Mouse (Mus musculus): Measurements from ENCODE around the gene Dpm2. TPM values are rescaled to one million over a fixed set of nuclear protein-coding genes. Genes with fewer than 3 reads are reported as not detected.

The Dpm2 gene
- polyA plus RNA-seq (2015; fragmentation: Nextera tagmentation; extraction: Ambion mirVana) = 62.0 and 71.0 TPM in 2 replicates

GRCm38 (mm10) chr2:32570698-32571494 is at the start of gene Dpm2:
Gene Dpm2, plus strand, starts transcription at chr2:32570858.
- under 1% methylated on average over 36 of the region's 36 CpGs for WGBS
- Histone ChIP-seq H3K4me3 (peak within 1 kb of the TSS; percentile 74), H3K4me2 (peak within 1 kb of the TSS; percentile 78), H3K27me3 (peaks cover 8% of the 10 kb centered on the region; the same call in 1 of the 2 replicates), H3K4me1 (replicated peaks) (peaks cover 39% of the 10 kb centered on the region), H3K36me3 (peaks cover 17% of the 10 kb centered on the region; the same call in 1 of the 2 replicates), H3K27ac (peak within 1 kb of the TSS; percentile 50), H3K9ac (peak within 1 kb of the TSS; percentile 69), H3K9me3 (replicated peaks) (no peaks in the 10 kb centered on the region)
- ATAC-seq (replicated peaks; ENCODE audit: insufficient number of reproducible peaks, insufficient read depth, low FRiP score, low read depth) = peak; percentile 68

- Histone ChIP-seq H3K27me3 (no peaks in the 10 kb centered on the region), H3K27ac (no peak overlapping the region), H3K9me3 (replicated peaks) (no peaks in the 10 kb centered on the region), H3K36me3 (no peaks in the 10 kb centered on the region), H3K4me2 (no peak overlapping the region), H3K9ac (no peak overlapping the region), H3K4me3 (no peak overlapping the region), H3K4me1 (replicated peaks) (no peaks in the 10 kb centered on the region)
- no peak for ATAC-seq (replicated peaks; ENCODE audit: insufficient number of reproducible peaks, insufficient read depth, low FRiP score, low read depth)
- 83% methylated on average over 13 of the region's 13 CpGs for WGBS
Observed at GRCm38 (mm10) chr2:32524536-32525031, 46.1 kb upstream of the Dpm2 start.

GRCm38 (mm10) chr2:32525816-32526215 is 44.8 kb upstream of the Dpm2 start:
- Histone ChIP-seq H3K9me3 (replicated peaks) (no peaks in the 10 kb centered on the region), H3K4me3 (no peak overlapping the region), H3K4me1 (replicated peaks) (no peaks in the 10 kb centered on the region), H3K4me2 (no peak overlapping the region), H3K9ac (no peak overlapping the region), H3K36me3 (no peaks in the 10 kb centered on the region), H3K27me3 (no peaks in the 10 kb centered on the region), H3K27ac (no peak overlapping the region)
- 83% methylated on average over 12 of the region's 12 CpGs for WGBS
- ATAC-seq (replicated peaks; ENCODE audit: insufficient number of reproducible peaks, insufficient read depth, low FRiP score, low read depth) = no peak

GRCm38 (mm10) chr2:32527468-32527966 is 43.1 kb upstream of the Dpm2 start:
- Histone ChIP-seq H3K4me2 (no peak overlapping the region), H3K27me3 (no peaks in the 10 kb centered on the region), H3K9me3 (replicated peaks) (no peaks in the 10 kb centered on the region), H3K9ac (no peak overlapping the region), H3K4me1 (replicated peaks) (no peaks in the 10 kb centered on the region), H3K4me3 (no peak overlapping the region), H3K27ac (no peak overlapping the region), H3K36me3 (no peaks in the 10 kb centered on the region)
- no peak for ATAC-seq (replicated peaks; ENCODE audit: insufficient number of reproducible peaks, insufficient read depth, low FRiP score, low read depth)
- WGBS = 81% methylated on average over 14 of the region's 14 CpGs

GRCm38 (mm10) chr2:32528326-32528725 is 42.3 kb upstream of the Dpm2 start:
- no peak for ATAC-seq (replicated peaks; ENCODE audit: insufficient number of reproducible peaks, insufficient read depth, low FRiP score, low read depth)
- no peak overlapping the region for H3K4me3 ChIP-seq
- no peaks in the 10 kb centered on the region for H3K27me3 ChIP-seq
- H3K9ac ChIP-seq = no peak overlapping the region
- no peak overlapping the region for H3K4me2 ChIP-seq
- H3K36me3 ChIP-seq = no peaks in the 10 kb centered on the region
- WGBS = 88% methylated on average over 1 of the region's 1 CpGs
- H3K27ac ChIP-seq = no peak overlapping the region
- no peaks in the 10 kb centered on the region for H3K4me1 ChIP-seq (replicated peaks)
- H3K9me3 ChIP-seq (replicated peaks) = no peaks in the 10 kb centered on the region

GRCm38 (mm10) chr2:32530479-32530878 is 40.2 kb upstream of the Dpm2 start:
- ATAC-seq (replicated peaks; ENCODE audit: insufficient number of reproducible peaks, insufficient read depth, low FRiP score, low read depth) = no peak
- Histone ChIP-seq H3K4me3 (no peak overlapping the region), H3K4me2 (no peak overlapping the region), H3K36me3 (no peaks in the 10 kb centered on the region), H3K27me3 (no peaks in the 10 kb centered on the region), H3K4me1 (replicated peaks) (peaks cover 10% of the 10 kb centered on the region), H3K9ac (no peak overlapping the region), H3K9me3 (replicated peaks) (no peaks in the 10 kb centered on the region), H3K27ac (no peak overlapping the region)
- WGBS = 69% methylated on average over 2 of the region's 2 CpGs

GRCm38 (mm10) chr2:32533163-32533562 is 37.5 kb upstream of the Dpm2 start:
- no peak overlapping the region for H3K27ac ChIP-seq
- no peaks in the 10 kb centered on the region for H3K27me3 ChIP-seq
- no peak for ATAC-seq (replicated peaks; ENCODE audit: insufficient number of reproducible peaks, insufficient read depth, low FRiP score, low read depth)
- H3K4me3 ChIP-seq = no peak overlapping the region
- H3K9ac ChIP-seq = no peak overlapping the region
- H3K4me1 ChIP-seq (replicated peaks) = peaks cover 36% of the 10 kb centered on the region
- no peak overlapping the region for H3K4me2 ChIP-seq
- no peaks in the 10 kb centered on the region for H3K9me3 ChIP-seq (replicated peaks)
- WGBS = 82% methylated on average over 2 of the region's 2 CpGs
- H3K36me3 ChIP-seq = no peaks in the 10 kb centered on the region

- Histone ChIP-seq H3K4me3 (peak overlapping the region; percentile 93), H3K4me1 (replicated peaks) (peaks cover 46% of the 10 kb centered on the region), H3K9ac (peak overlapping the region; percentile 57), H3K27me3 (no peaks in the 10 kb centered on the region), H3K27ac (peak overlapping the region; percentile 91), H3K9me3 (replicated peaks) (no peaks in the 10 kb centered on the region), H3K4me2 (peak overlapping the region; percentile 94), H3K36me3 (no peaks in the 10 kb centered on the region)
- 9% methylated on average over 13 of the region's 13 CpGs for WGBS
- ATAC-seq (replicated peaks; ENCODE audit: insufficient number of reproducible peaks, insufficient read depth, low FRiP score, low read depth) = no peak
Observed at GRCm38 (mm10) chr2:32534061-32534732, 36.5 kb upstream of the Dpm2 start.

- Histone ChIP-seq H3K9ac (peak within 1 kb of the TSS; percentile 95), H3K27ac (peak within 1 kb of the TSS; percentile 93), H3K36me3 (no peaks in the 10 kb centered on the region), H3K4me1 (replicated peaks) (peaks cover 53% of the 10 kb centered on the region), H3K9me3 (replicated peaks) (no peaks in the 10 kb centered on the region), H3K4me2 (peak within 1 kb of the TSS; percentile 94), H3K4me3 (peak within 1 kb of the TSS; percentile 93), H3K27me3 (no peaks in the 10 kb centered on the region)
- under 1% methylated on average over 67 of the region's 67 CpGs for WGBS
- ATAC-seq (replicated peaks; ENCODE audit: insufficient number of reproducible peaks, insufficient read depth, low FRiP score, low read depth) = peak; percentile 93
Observed at GRCm38 (mm10) chr2:32534733-32535471, 35.8 kb upstream of the Dpm2 start, which contains the start of gene Fam102a. Gene Fam102a, plus strand, starts transcription at chr2:32535332.

GRCm38 (mm10) chr2:32535501-32535991 is 35.1 kb upstream of the Dpm2 start:
- peaks cover 53% of the 10 kb centered on the region for H3K4me1 ChIP-seq (replicated peaks)

More at GRCm38 (mm10) chr2:32535501-32535991, 35.1 kb upstream of the Dpm2 start:
- H3K9ac ChIP-seq = peak overlapping the region; percentile 95
- peak overlapping the region; percentile 94 for H3K4me2 ChIP-seq
- peak; percentile 33 for ATAC-seq (replicated peaks; ENCODE audit: insufficient number of reproducible peaks, insufficient read depth, low FRiP score, low read depth)
- no peaks in the 10 kb centered on the region for H3K9me3 ChIP-seq (replicated peaks)
- peak overlapping the region; percentile 93 for H3K27ac ChIP-seq
- WGBS = under 1% methylated on average over 56 of the region's 56 CpGs
- H3K36me3 ChIP-seq = no peaks in the 10 kb centered on the region
- peak overlapping the region; percentile 93 for H3K4me3 ChIP-seq
- no peaks in the 10 kb centered on the region for H3K27me3 ChIP-seq

Measured in heart, embryonic 15.5 days (tissue).